Mouse (Mus musculus): ENCODE results near the gene Muc2.

GRCm38 (mm10) chr7:141770521-141770920 is 80.4 kb downstream of the Muc2 start:
- TF ChIP-seq POLR2A (IDR thresholded peaks at IDR 0.05; ENCODE audit: low read depth, low read length) (no peak), ZMIZ1 (IDR thresholded peaks at IDR 0.05; ENCODE audit: low read depth, low read length) (no peak), USF1 (IDR thresholded peaks at IDR 0.05; ENCODE audit: low read depth, low read length) (no peak), ZC3H11A (IDR thresholded peaks at IDR 0.05; ENCODE audit: low read depth, low read length) (no peak), EP300 (IDR thresholded peaks at IDR 0.05; ENCODE audit: low read length) (no peak), CTCF (conservative IDR thresholded peaks at IDR 0.05 in 1 of 2, IDR thresholded peaks at IDR 0.05 in 1 of 2; ENCODE audit: low read depth in 2 of 2, low read length in 2 of 2) (no peak), BHLHE40 (IDR thresholded peaks at IDR 0.05; ENCODE audit: low read depth, low read length) (no peak), MEF2A (IDR thresholded peaks at IDR 0.05; ENCODE audit: borderline replicate concordance, low read depth, low read length) (no peak), NELFE (IDR thresholded peaks at IDR 0.05; ENCODE audit: low read depth, low read length) (no peak), RAD21 (IDR thresholded peaks at IDR 0.05; ENCODE audit: low read depth, low read length) (no peak), CHD2 (IDR thresholded peaks at IDR 0.05; ENCODE audit: low read length) (no peak), CHD1 (IDR thresholded peaks at IDR 0.05; ENCODE audit: low read depth, low read length) (no peak), MAFK (IDR thresholded peaks at IDR 0.05; ENCODE audit: insufficient replicate concordance, low read length) (no peak)
